Mouse (Mus musculus): ENCODE results near the gene Morc3. TPM values are rescaled to one million over a fixed set of nuclear protein-coding genes. Genes with fewer than 3 reads are reported as not detected.

Morc3 gene
- 26.5 and 34.2 TPM in 2 replicates for polyA plus RNA-seq (2011; ENCODE audit: insufficient read depth, insufficient read length, low replicate concordance, missing spikeins)

GRCm38 (mm10) chr16:93831627-93832395 lies at the start of gene Morc3:
Gene Morc3, plus strand, starts transcription at chr16:93832121.
- 11% methylated on average over 55 of the region's 55 CpGs for WGBS
- TF ChIP-seq POLR2A (IDR thresholded peaks at IDR 0.05; ENCODE audit: borderline replicate concordance, control insufficient read depth, low read depth, low read length) = peak; percentile 97
- TF ChIP-seq CTCF (IDR thresholded peaks at IDR 0.05; ENCODE audit: control insufficient read depth, insufficient read depth, low read length) = no peak
- H3K27ac ChIP-seq (ENCODE audit: control insufficient read depth, insufficient read depth, low read depth, low read length, poor library complexity) = peak within 1 kb of the TSS; percentile 99
- peak within 1 kb of the TSS; percentile 100 for H3K4me3 ChIP-seq (replicated peaks; ENCODE audit: control insufficient read depth, low read depth, low read length)
- peaks cover 8% of the 10 kb centered on the region for H3K4me1 ChIP-seq (ENCODE audit: control insufficient read depth, insufficient read depth, low read length)

GRCm38 (mm10) chr16:93784175-93784574 lies 47.7 kb upstream of the Morc3 start:
- Histone ChIP-seq H3K4me3 (replicated peaks; ENCODE audit: control insufficient read depth, low read depth, low read length) (no peak overlapping the region), H3K4me1 (ENCODE audit: control insufficient read depth, insufficient read depth, low read length) (peaks cover 18% of the 10 kb centered on the region), H3K27ac (ENCODE audit: control insufficient read depth, insufficient read depth, low read depth, low read length, poor library complexity) (no peak overlapping the region)
- 93% methylated on average over 7 of the region's 7 CpGs for WGBS
- TF ChIP-seq POLR2A (IDR thresholded peaks at IDR 0.05; ENCODE audit: borderline replicate concordance, control insufficient read depth, low read depth, low read length) = no peak
- TF ChIP-seq CTCF (IDR thresholded peaks at IDR 0.05; ENCODE audit: control insufficient read depth, insufficient read depth, low read length) = 0 out of 2 replicates have a peak, but pooled peaks have one; percentile 25

GRCm38 (mm10) chr16:93785805-93786204 lies 46.1 kb upstream of the Morc3 start:
- 54% methylated on average over 9 of the region's 9 CpGs for WGBS

GRCm38 (mm10) chr16:93788388-93788787 lies 43.5 kb upstream of the Morc3 start:
- Histone ChIP-seq H3K4me1 (ENCODE audit: control insufficient read depth, insufficient read depth, low read length) (peaks cover 4% of the 10 kb centered on the region; the same call in 1 of the 2 replicates), H3K27ac (ENCODE audit: control insufficient read depth, insufficient read depth, low read depth, low read length, poor library complexity) (peak overlapping the region; percentile 1; the same call in 1 of the 2 replicates), H3K4me3 (replicated peaks; ENCODE audit: control insufficient read depth, low read depth, low read length) (no peak overlapping the region)
- TF ChIP-seq CTCF (IDR thresholded peaks at IDR 0.05; ENCODE audit: control insufficient read depth, insufficient read depth, low read length) (no peak), POLR2A (IDR thresholded peaks at IDR 0.05; ENCODE audit: borderline replicate concordance, control insufficient read depth, low read depth, low read length) (no peak)
- WGBS = 84% methylated on average over 4 of the region's 4 CpGs

More at GRCm38 (mm10) chr16:93785805-93786204, 46.1 kb upstream of the Morc3 start:
- Histone ChIP-seq H3K27ac (ENCODE audit: control insufficient read depth, insufficient read depth, low read depth, low read length, poor library complexity) (no peak overlapping the region), H3K4me3 (replicated peaks; ENCODE audit: control insufficient read depth, low read depth, low read length) (no peak overlapping the region), H3K4me1 (ENCODE audit: control insufficient read depth, insufficient read depth, low read length) (peaks cover 11% of the 10 kb centered on the region)
- peak; percentile 86 for TF ChIP-seq CTCF (IDR thresholded peaks at IDR 0.05; ENCODE audit: control insufficient read depth, insufficient read depth, low read length)
- TF ChIP-seq POLR2A (IDR thresholded peaks at IDR 0.05; ENCODE audit: borderline replicate concordance, control insufficient read depth, low read depth, low read length) = no peak

GRCm38 (mm10) chr16:93788881-93789280 lies 43.0 kb upstream of the Morc3 start:
- no peak overlapping the region for H3K4me3 ChIP-seq (replicated peaks; ENCODE audit: control insufficient read depth, low read depth, low read length)
- H3K4me1 ChIP-seq (ENCODE audit: control insufficient read depth, insufficient read depth, low read length) = peaks cover 4% of the 10 kb centered on the region; the same call in 1 of the 2 replicates
- peak overlapping the region; percentile 1; the same call in 1 of the 2 replicates for H3K27ac ChIP-seq (ENCODE audit: control insufficient read depth, insufficient read depth, low read depth, low read length, poor library complexity)
- 84% methylated on average over 8 of the region's 8 CpGs for WGBS
- TF ChIP-seq POLR2A (IDR thresholded peaks at IDR 0.05; ENCODE audit: borderline replicate concordance, control insufficient read depth, low read depth, low read length) = no peak

- TF ChIP-seq CTCF (IDR thresholded peaks at IDR 0.05; ENCODE audit: control insufficient read depth, insufficient read depth, low read length) (no peak), POLR2A (IDR thresholded peaks at IDR 0.05; ENCODE audit: borderline replicate concordance, control insufficient read depth, low read depth, low read length) (no peak)
- Histone ChIP-seq H3K4me3 (replicated peaks; ENCODE audit: control insufficient read depth, low read depth, low read length) (no peak overlapping the region), H3K4me1 (ENCODE audit: control insufficient read depth, insufficient read depth, low read length) (peaks cover 4% of the 10 kb centered on the region; the same call in 1 of the 2 replicates), H3K27ac (ENCODE audit: control insufficient read depth, insufficient read depth, low read depth, low read length, poor library complexity) (peak overlapping the region; percentile 17; the same call in 1 of the 2 replicates)
- WGBS = 76% methylated on average over 5 of the region's 5 CpGs
Measured at GRCm38 (mm10) chr16:93789971-93790755, 41.8 kb upstream of the Morc3 start.

GRCm38 (mm10) chr16:93792981-93793630 lies 38.8 kb upstream of the Morc3 start:
- WGBS = 86% methylated on average over 15 of the region's 15 CpGs
- TF ChIP-seq POLR2A (IDR thresholded peaks at IDR 0.05; ENCODE audit: borderline replicate concordance, control insufficient read depth, low read depth, low read length) = no peak
- TF ChIP-seq CTCF (IDR thresholded peaks at IDR 0.05; ENCODE audit: control insufficient read depth, insufficient read depth, low read length) = no peak
- peaks cover 4% of the 10 kb centered on the region; the same call in 1 of the 2 replicates for H3K4me1 ChIP-seq (ENCODE audit: control insufficient read depth, insufficient read depth, low read length)
- no peak overlapping the region for H3K4me3 ChIP-seq (replicated peaks; ENCODE audit: control insufficient read depth, low read depth, low read length)
- no peak overlapping the region for H3K27ac ChIP-seq (ENCODE audit: control insufficient read depth, insufficient read depth, low read depth, low read length, poor library complexity)
